Mouse (Mus musculus): ENCODE measurements around the gene Tfam.

Tfam gene

DNA sequence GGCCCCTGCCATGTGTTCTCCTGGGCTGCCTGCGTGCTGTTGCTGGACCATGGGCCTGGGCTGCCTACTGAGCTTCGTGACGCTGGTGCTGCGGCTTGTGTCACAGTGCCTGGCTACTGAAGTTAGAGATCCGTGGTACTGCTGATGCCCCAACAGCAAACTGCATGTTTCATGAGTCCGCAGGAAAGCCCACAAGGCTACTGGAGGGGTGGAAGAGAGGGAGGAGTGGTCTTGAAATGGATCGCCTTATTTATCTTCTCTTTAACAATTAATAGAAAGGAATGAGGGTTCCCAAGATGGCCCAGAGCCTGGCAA lies at the start of gene Tfam:
TSS of gene Tfam (minus strand) at position 41 of the 315 bp plus-strand sequence.
- no peak for DNase-seq (ENCODE audit: low spot score)

DNA sequence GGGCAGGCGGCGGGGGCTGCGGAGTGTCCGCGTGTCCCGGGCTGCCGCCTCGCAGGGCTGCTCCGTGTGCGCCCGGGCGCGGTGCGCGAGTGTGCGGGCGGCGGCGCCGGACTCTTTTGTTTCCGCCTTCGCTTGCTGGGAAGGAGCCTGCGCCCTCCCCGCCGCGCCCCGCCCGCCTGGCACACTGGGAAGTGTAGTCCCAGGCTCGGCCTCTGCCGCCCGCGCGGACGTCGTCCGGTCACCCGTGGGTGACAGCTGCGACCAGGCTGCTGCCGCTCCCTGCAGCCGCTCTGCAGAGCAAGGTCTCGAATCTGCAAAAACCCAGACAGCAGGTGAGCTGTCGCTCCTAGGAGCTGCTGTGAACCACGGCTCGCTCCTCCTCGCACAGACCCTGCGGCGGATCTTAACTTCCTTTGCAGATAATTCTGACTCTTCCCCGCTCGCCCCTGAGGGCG lies 47.1 kb upstream of the Tfam start, which contains the start of gene Ube2d1:
TSS of gene Ube2d1 (minus strand) at position 137 of the 455 bp plus-strand sequence.
- DNase-seq (ENCODE audit: low spot score): peak; percentile 89

DNA sequence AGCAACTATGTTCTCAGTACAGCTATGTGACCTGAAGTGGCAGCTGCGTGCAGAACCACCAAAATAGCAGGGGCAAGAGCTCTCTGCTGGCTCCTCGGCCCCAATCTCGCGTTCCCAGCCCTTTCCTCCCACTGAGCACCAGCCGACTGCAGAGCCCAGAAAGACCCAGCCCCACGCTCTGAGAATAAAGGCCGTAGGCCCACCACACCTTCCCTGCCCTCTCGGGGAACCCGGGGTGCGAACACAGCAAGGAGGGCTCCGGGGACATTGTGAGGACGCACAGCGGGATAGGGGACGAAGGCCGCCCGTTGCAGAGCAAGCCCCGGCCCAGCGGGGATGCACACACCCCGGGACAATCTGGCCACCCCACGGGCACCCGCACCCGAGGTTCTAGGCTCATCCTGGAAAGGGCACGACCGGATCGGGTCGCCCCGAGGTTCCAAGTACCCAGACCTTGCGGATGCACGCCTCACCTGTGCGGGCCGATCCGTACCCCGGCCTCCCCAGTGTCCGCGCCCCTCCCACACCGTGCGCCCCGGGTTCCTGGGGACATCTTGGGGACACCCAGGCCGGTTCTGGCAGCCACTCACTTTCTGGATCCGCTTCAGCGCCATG lies 46.5 kb upstream of the Tfam start:
- DNase-seq (ENCODE audit: low spot score): no peak

DNA sequence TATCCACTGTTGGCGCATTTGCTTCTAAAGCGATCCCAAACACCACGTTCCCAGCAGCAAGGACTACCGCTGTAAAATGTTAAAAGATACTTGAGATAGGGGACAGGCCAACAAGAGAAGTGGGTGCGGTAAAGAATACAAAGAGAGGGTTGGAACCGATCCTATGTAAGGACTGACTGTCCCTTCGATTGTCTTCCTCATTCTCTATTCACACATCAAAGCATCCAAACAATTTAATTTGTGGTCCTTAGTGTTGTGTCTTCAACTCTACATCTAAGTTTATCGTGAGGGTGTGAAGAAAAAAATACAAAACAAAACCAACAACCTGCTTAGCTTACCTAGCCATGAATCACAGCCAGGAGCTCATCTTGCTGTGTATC lies 46.0 kb upstream of the Tfam start:
- no peak for DNase-seq (ENCODE audit: low spot score)

DNA sequence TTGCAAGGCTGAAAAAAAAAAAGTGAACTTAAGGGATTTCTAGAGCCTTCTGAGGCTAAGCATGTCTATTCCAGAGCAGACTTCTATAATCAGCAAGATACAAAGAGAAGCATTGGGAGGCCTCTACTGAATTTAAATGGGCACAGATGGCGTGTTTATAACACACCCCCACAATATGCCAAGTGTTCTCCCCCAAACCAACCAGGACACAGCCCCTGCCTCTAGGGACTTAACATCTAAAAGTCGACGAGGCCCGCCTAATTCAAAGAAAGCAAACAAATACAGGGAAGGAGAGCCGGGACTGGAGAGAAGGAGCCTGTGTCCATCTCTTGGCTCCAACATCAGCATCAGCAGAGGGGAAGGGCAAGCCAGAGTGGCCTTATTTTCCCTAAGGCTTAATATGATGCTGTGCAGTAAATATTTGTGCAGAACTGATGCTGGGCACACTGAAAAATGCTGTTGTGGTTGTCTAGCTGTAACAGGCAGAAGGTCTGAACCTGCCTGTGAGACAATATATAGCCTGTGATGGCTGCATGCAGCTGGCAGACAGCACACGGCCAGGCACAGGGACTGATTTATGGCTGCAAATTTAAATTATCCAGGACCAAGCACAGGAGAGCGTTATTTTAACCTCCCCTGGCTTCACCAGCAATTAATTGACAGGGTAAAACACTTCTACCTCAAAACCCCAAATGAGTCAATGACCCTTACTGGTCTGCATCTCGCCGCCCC lies 35.1 kb upstream of the Tfam start:
- no peak for DNase-seq (ENCODE audit: low spot score)

DNA sequence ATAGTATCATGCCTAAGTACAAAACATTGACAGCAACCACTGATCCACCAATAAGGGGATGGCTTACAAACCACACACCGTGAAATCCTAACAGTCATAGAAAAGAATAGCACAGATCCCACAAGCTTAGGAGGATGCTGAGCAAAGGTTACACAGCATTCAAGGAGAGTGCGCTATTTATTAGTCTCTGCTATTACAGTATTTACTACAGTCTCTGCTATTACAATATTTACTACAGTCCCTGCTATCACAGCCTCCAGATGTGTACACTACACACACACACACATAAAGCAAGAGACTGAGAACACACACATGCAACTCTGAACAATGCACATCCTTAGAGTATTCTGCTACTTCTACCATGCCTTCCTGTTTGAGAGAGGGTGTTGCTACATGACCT lies 29.9 kb upstream of the Tfam start:
- DNase-seq (ENCODE audit: low spot score): no peak

DNA sequence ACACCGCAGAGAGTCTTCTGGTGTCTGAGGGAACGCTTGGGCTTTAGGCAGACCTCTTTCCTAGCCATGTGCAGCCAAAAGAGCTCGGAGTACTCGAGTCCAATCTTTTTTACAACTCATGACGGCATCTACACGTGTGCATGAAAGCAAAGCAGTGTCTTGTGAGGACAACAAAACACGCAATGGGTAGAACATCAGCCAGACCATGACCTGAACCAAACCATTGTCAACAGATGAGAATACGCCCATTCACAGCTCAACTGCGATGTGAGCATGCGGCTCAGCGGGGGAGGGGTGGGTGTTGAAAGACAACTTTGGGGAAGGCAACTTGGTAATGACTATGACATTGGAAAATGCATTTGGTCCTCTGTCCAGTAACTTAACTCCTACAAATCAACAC lies 29.4 kb upstream of the Tfam start:
- no peak for DNase-seq (ENCODE audit: low spot score)

DNA sequence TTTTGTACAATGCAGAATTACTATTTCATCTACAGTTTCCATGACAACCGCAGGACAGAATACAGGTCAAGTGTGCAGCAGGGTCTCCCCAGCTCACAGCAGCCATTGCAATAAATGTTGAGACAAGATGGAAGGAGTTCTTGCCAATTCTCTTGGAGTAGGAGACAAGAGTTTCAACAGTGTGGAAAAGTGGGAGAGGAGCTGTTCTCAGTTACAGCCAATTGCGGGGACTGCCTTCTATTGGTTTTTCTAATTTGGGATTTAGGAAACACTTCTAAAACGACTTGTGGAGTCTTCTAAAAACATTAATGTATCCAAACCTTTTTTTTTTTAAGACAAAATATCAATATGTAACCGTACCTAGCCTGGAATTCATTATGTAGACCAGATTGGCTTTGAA lies 27.0 kb upstream of the Tfam start:
- DNase-seq (ENCODE audit: low spot score): no peak

DNA sequence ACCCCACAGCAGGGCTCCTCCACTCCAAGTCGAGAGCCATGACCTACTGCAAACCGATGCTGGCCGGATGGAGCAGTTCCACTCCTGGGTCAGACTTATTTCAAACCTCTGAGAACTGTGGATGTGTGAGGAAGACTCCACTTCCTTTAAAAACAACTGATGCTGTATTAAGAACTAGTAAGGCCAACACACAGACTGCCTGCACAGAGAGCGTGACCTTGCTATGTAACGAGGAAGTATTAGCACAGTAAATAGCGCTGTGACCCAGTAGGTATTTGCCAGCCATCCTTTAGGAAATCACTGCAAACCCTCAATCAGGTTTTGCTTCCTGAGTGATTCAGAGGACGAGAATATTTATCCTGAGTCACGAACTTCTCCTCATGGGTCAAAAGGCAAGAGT lies 23.6 kb upstream of the Tfam start:
- DNase-seq (ENCODE audit: low spot score): no peak

DNA sequence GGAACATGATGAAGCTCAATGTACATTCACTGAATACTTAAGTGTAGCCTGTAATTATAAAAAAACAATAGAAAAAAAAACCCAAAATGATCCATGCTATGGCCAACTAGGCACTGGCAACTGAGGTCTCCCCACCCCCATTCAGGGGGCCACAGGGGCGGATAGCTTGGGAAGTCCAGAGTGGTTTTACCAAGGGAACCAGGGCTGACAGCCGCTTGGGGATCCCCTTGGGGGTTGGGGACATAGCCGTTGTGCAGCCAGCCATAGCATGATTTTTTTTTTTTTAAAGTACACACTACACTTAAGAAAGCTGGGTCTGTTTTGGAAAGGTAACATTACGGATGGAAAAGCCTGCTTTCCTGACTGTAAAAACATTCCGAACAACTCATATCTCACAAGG lies 20.9 kb upstream of the Tfam start:
- DNase-seq (ENCODE audit: low spot score): no peak

DNA sequence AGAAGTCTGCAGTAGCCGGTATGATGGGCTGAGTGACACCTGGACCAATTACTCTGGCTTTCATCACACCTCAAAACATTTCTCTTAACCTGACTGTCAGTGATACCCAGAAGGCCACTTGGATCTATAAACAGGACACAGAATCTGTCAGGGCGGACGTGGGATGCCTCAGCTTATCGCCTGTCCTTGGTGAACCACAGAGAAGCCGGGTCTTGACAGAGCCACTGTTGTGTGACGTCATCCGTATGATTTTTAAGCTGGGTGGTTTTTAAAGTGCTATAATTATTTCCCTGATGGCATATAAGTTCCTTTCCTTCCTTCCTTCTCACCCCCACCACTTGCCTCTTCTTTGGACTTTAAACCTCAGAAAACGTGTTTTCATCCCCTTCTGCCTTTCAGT lies 20.4 kb upstream of the Tfam start:
- DNase-seq (ENCODE audit: low spot score): no peak

DNA sequence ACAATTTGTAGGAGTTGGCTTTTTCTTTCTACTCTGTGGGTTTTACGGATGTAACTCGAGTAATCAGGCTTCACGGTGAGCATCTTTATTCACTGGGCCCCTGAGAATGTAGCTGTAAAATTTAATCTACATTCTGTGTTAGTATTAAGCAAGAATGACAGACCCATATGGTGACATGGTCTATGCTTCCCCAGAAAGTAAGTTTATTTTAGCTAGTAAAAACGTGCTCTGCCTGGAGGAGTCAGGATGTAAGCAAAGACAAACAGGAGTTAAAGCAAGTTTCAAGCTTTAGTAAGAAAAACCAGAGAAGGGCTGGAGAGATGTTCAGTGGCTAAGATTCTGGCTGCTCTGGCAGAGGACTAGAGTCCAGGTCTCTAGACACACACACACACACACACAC lies 15.1 kb upstream of the Tfam start:
- DNase-seq (ENCODE audit: low spot score): no peak

DNA sequence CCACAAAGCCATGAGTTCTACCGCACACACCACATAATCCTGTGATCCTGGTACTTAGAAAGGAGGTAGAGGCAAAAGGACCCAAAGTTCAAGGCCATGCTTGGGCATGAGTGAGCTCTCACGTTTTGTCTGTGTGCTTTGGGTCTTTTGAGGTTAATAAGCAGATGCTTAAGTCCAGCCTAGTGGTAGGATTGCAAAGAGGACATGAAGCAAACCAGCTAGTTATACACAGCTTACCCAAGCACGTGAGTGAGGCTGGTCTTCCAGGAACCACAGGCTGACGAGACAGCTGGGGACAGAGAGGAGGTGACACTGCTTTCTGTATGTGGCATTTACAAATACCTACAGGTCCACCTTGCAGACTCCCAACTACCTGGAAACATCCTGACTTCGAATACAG lies 14.3 kb upstream of the Tfam start:
- DNase-seq (ENCODE audit: low spot score): no peak

DNA sequence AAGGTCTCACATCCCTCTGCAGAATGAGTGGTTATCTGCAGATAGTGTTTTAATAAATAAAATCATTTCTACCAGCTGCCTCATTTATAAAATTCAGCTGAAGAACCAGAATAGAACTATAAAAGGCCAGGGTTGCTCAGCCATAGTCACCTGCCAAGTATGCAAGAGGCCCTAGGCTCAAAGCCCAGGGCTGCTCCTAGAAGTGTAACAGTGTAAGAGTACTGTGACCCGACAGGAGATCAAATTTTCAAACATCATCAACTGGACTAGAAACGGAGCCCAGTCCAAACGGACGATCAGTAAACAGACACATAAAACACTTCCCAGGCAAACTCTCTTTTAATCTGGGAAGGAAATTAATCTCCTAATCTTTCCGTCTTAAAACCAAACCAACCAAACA lies 13.8 kb upstream of the Tfam start:
- DNase-seq (ENCODE audit: low spot score): no peak

DNA sequence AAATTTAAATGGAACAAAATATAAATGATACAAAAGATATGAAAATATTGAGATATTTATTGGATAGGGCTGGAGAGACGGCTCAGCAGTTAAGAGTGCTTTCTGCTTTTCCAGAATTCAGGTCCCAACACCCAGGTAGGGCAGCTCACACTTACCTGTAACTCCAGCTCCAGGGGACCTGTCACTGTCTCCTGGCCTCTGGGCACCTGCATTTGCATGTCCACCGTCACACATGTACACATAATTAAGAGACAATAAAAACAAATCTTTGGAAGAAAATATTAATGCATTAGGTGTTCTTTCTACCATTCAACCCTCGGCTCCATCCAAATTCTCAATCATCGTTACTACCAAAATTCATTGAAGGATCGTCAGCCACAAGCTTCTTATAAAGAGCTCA lies 13.2 kb upstream of the Tfam start:
- no peak for DNase-seq (ENCODE audit: low spot score)

DNA sequence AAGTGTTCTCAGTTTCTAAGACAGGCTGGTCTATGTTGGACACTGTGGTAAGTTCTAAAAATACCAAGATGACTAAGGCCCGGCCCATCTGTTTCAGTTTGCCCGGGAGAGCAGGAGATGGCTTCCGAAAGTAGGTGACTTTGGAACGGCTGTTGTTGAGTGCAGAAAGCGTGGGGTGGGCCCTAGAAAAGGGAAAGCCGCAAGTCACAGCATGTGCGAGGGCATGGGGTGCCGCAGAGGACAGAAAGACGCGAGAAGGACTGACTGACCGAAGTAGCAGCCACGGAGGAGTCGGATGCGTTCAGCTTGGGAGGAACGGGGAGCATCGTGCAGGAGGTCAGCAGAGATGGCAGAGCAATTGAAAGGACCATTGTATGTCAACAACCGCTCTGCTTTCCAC lies 12.4 kb upstream of the Tfam start:
- no peak for DNase-seq (ENCODE audit: low spot score)

DNA sequence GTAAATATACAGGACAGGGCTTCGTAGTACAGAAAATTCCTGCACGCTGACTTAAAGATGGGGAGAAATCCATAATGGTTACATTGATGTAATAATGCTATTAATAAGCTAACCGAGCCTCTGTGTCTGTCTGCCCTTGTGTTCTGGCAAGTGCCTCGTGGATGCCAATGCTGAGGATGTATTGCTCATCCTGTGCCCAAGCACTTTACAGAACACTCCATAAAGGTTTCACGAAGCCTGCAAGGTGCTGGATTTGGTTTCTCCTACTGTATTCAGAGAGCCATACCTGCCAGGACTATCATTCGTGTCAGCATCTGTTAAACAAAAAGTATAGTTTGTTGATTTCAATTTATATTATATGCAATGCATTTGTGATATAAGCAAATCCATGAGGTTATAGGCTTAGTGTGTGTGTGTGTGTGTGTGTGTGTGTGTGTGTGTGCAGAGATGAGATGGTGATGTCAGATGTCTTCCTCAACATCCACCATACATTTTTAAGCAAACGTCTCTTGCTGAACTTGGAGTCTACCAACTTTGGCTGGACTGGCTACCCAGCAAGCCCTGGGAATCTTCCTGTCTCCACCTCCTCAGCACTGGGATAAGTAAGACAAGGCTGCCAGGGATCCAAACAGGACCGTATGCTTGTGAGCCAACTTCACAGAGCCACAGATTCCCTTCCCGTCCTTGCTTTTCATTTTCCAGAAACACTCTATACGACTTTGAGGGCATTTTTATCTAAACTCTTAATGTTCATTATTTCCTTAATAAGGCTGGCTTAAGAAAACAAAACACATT lies 11.2 kb upstream of the Tfam start:
- no peak for DNase-seq (ENCODE audit: low spot score)

DNA sequence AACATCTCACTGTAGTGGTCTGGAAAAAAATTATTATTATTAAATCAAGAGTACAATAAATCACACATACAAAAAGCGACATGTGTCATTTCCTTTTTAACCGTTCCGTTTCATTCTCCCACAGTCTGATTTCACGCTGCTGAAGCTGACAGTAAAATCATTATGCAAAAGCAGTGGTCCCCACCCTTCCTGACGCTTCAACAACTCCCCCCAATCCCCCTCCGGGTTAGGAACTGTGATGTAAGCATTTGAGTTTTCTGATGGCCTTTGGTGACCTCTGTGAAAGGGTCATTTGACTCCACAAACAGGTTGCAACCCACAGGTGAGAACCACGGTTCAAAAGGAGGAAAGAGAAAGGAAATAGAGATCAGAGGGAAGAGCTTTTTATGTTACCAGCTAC lies 8.9 kb upstream of the Tfam start:
- peak; percentile 30 for DNase-seq (ENCODE audit: low spot score)

DNA sequence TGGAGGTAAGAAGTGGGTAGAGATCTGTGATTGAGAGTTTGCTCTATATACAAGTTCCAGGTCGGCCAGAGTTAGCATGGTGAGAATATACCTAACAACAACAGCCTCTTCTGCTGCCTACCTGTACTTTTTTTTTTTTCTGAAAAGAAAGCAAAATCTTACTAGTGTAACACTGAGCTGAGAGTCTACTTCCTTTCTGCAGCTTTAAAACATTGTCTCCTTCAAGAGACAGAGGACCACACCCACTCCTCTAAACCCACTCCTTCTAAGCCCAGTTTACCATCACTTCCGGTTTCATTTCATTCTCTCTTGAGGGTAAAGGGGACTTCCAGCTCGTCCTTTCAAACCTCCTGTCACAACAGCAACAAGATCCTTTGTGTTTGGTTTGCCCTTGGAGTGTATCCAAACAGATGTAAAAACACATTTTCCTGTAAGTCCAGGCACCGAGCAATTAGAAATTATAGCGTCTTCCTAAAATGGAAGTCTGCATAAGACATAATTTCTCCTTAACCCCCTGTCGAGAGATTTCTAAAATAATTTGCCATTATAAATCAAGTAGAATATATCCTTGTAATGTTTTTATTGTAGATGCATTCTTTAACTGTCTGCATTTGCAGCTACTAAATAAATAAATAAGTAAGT lies 1.5 kb upstream of the Tfam start:
- DNase-seq (ENCODE audit: low spot score): peak; percentile 55

DNA sequence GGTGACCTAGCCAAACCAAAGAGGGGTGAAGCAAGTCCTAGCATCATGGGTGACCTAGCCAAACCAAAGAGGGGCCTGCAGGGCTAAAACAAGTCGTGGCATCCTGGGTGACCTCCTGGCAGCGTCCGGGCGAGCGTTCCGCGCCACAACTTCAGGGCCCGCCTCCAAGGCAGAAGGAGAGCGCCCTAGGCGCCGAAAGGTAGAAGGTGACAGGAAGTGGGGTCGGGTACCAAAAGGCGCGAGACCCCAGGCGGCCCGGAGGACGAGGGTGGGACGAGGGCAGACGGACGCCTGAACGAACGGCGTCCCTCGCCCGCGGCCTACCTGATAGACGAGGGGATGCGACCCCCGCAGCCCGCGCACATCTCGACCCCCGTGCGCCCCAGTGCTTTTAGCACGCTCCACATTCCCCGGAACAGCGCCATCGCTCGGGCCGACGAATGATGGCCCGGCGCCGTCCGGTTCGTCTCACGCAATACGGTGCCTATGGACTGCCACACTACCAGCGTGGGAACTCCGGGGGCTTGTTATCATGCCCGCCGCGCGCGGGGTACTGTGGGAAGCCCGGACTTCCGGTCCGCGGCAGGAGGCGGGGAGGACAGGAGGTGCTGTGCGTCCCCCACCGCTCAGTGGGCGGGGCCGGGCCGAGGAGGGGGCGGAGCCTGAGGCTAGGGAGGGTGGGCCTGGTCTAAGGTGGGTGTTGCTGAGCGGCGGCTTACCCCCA lies 402 bp downstream of the Tfam start:
- peak; percentile 95 for DNase-seq (ENCODE audit: low spot score)

DNA sequence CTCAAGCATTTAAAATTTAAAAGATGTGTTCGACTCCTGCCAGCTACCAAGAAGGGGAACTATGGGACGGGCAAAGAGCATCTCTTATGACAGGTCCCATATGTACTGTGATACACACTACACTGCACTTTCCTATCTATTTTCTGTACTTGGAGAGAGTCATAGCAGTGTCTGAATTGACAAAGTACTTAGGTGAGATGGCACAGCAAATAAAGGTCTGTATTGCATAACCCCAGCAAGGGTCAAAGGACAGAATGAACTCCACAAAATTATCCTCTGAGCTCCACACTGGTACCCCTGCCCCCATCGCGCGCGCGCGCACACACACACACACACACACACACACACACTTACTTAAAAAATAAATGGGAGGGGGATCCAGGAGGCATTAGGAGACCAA lies 4.0 kb downstream of the Tfam start:
- no peak for DNase-seq (ENCODE audit: low spot score)

DNA sequence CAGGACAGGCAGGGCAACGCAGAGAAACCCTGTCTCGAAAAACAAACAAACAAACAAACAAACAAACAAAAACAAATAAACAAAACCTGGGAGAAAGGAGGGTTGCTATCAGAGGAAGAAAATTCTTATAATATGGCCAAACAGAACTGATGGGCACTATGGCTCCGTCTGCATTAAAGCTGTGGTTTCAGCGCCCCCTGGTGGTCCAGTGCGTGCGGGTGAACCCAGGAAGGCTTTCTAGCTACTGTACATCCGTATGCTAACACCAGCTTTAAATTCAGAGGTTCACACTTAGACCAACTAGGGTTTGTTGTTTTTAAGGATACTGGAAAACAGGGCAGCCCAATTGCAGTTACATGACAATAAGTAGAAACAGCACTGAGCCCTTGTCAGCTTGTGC lies 12.2 kb downstream of the Tfam start:
- peak; percentile 71 for DNase-seq (ENCODE audit: low spot score)

Data from lung, postnatal 25 days (tissue).